8 mouse cellular contexts compared by ENCODE assay signal in genomic region chr4:114666238-114666978, GRCm38 (mm10).
A peak's percentile ranks its signal among the peaks of the same experiment; 100 is the strongest.
DNase-seq lines count a peak whose midpoint lies in the region; ATAC-seq and TF ChIP-seq lines count a peak whose summit lies in the region.

No protein-coding gene starts in this region.

- no peaks in the 10 kb centered on the region for H3K36me3 ChIP-seq in lung, postnatal 0 days (ENCODE audit: insufficient read depth, low read length)
- H3K36me3 ChIP-seq in forebrain, embryonic 11.5 days (ENCODE audit: control insufficient read depth, insufficient read depth, low read length) = no peaks in the 10 kb centered on the region
- no peaks in the 10 kb centered on the region for H3K36me3 ChIP-seq in liver, embryonic 12.5 days
- no peaks in the 10 kb centered on the region for H3K36me3 ChIP-seq in stomach, embryonic 16.5 days (ENCODE audit: control insufficient read depth, insufficient read depth, low read length)

- H3K4me2 ChIP-seq in lung, postnatal 0 days (replicated peaks; ENCODE audit: low read depth, low read length) = peak overlapping the region; percentile 32; the same call in 1 of the 2 replicates
- H3K4me2 ChIP-seq in forebrain, embryonic 11.5 days (ENCODE audit: low read depth, low read length, severe bottlenecking) = peak overlapping the region; percentile 45
- peak overlapping the region; percentile 63 for H3K4me2 ChIP-seq in liver, embryonic 12.5 days
- peak overlapping the region; percentile 48 for H3K4me2 ChIP-seq in stomach, embryonic 16.5 days (ENCODE audit: low read depth, low read length)

- peak overlapping the region; percentile 18 for H3K4me3 ChIP-seq in lung, postnatal 0 days (ENCODE audit: low read depth, low read length)
- peak overlapping the region; percentile 18 for H3K4me3 ChIP-seq in forebrain, embryonic 11.5 days (ENCODE audit: low read depth, low read length)
- peak overlapping the region; percentile 35 for H3K4me3 ChIP-seq in liver, embryonic 12.5 days
- peak overlapping the region; percentile 31 for H3K4me3 ChIP-seq in stomach, embryonic 16.5 days (replicated peaks; ENCODE audit: low read length)

- H3K27me3 ChIP-seq in lung, postnatal 0 days (replicated peaks; ENCODE audit: insufficient read depth, low read length) = peaks cover 26% of the 10 kb centered on the region
- H3K27me3 ChIP-seq in forebrain, embryonic 11.5 days (ENCODE audit: control insufficient read depth, insufficient read depth, low read length) = peaks cover 46% of the 10 kb centered on the region
- peaks cover 41% of the 10 kb centered on the region for H3K27me3 ChIP-seq in liver, embryonic 12.5 days (replicated peaks)
- peaks cover 34% of the 10 kb centered on the region for H3K27me3 ChIP-seq in stomach, embryonic 16.5 days (ENCODE audit: control insufficient read depth, insufficient read depth, low read length)

- peak; percentile 30 for ATAC-seq in lung, postnatal 0 days
- peak; percentile 74 for ATAC-seq in forebrain, embryonic 11.5 days (replicated peaks; ENCODE audit: low FRiP score)
- ATAC-seq in liver, embryonic 12.5 days = peak; percentile 19
- ATAC-seq in stomach, embryonic 16.5 days (ENCODE audit: insufficient read depth, low FRiP score) = peak; percentile 60; the same call in 1 of the 2 replicates

- H3K9me3 ChIP-seq in lung, postnatal 0 days (ENCODE audit: low read length) = no peaks in the 10 kb centered on the region
- no peaks in the 10 kb centered on the region for H3K9me3 ChIP-seq in forebrain, embryonic 11.5 days (ENCODE audit: control insufficient read depth, low read length)
- H3K9me3 ChIP-seq in liver, embryonic 12.5 days (replicated peaks) = no peaks in the 10 kb centered on the region
- H3K9me3 ChIP-seq in stomach, embryonic 16.5 days (replicated peaks; ENCODE audit: control insufficient read depth, low read length) = no peaks in the 10 kb centered on the region

- no peaks in the 10 kb centered on the region for H3K4me1 ChIP-seq in lung, postnatal 0 days (ENCODE audit: insufficient read depth, low read depth, low read length)
- peaks cover 7% of the 10 kb centered on the region for H3K4me1 ChIP-seq in forebrain, embryonic 11.5 days (replicated peaks; ENCODE audit: control insufficient read depth, insufficient read depth, low read length)
- peaks cover 44% of the 10 kb centered on the region for H3K4me1 ChIP-seq in liver, embryonic 12.5 days
- H3K4me1 ChIP-seq in stomach, embryonic 16.5 days (ENCODE audit: control insufficient read depth, insufficient read depth, low read length) = peaks cover 3% of the 10 kb centered on the region; the same call in 1 of the 2 replicates

- no peak for TF ChIP-seq EP300 in lung, postnatal 0 days (IDR thresholded peaks at IDR 0.05)

- no peak for TF ChIP-seq CTCF in lung, postnatal 0 days (IDR thresholded peaks at IDR 0.05)

- DNase-seq in lung, postnatal 0 days (ENCODE audit: low spot score) = no peak
- no peak for DNase-seq in lung, postnatal 10 days
- peak; percentile 75 for DNase-seq in forebrain, embryonic 11.5 days (ENCODE audit: low spot score)
- no peak for DNase-seq in layer of hippocampus, postnatal 14 days (ENCODE audit: low spot score in 2 of 2)
- DNase-seq in cerebellum, adult 9-11 months = no peak
- no peak for DNase-seq in layer of hippocampus, postnatal 10 days (ENCODE audit: low spot score in 2 of 2)

- H3K9ac ChIP-seq in lung, postnatal 0 days (replicated peaks; ENCODE audit: low read depth) = no peak overlapping the region
- 0 out of 2 replicates have a peak overlapping the region, but pooled peaks have one; percentile 12 for H3K9ac ChIP-seq in forebrain, embryonic 11.5 days (ENCODE audit: low read length)
- peak overlapping the region; percentile 27; the same call in 1 of the 2 replicates for H3K9ac ChIP-seq in liver, embryonic 12.5 days
- 0 out of 2 replicates have a peak overlapping the region, but pooled peaks have one; percentile 35 for H3K9ac ChIP-seq in stomach, embryonic 16.5 days (ENCODE audit: low read length)

- H3K27ac ChIP-seq in lung, postnatal 0 days (ENCODE audit: low read length) = no peak overlapping the region
- H3K27ac ChIP-seq in forebrain, embryonic 11.5 days (ENCODE audit: low read depth, low read length) = no peak overlapping the region
- peak overlapping the region; percentile 10; the same call in 1 of the 2 replicates for H3K27ac ChIP-seq in liver, embryonic 12.5 days
- no peak overlapping the region for H3K27ac ChIP-seq in stomach, embryonic 16.5 days (ENCODE audit: low read length)

- WGBS in lung, postnatal 0 days = 12% methylated on average over 41 of the region's 41 CpGs
- WGBS in forebrain, embryonic 11.5 days = 3% methylated on average over 41 of the region's 41 CpGs
- 12% methylated on average over 41 of the region's 41 CpGs for WGBS in liver, embryonic 12.5 days (ENCODE audit: insufficient replicate concordance)
- whole genome bisulfite sequencing in stomach, embryonic 16.5 days = 13% methylated on average over 41 of the region's 41 CpGs

Comparison
In these comparisons a context has a peak if more than half of its experiments do, and no peak if none do; other contexts are left out.
1. ATAC-seq: peak in every context shown above with its lines; median percentile 74 in forebrain, embryonic 11.5 days; 60 in stomach, embryonic 16.5 days; 30 in lung, postnatal 0 days; 19 in liver, embryonic 12.5 days.